Mouse (Mus musculus): ENCODE measurements around the gene Srp14.

GRCm38 (mm10) chr2:118431589-118431988 lies 47.9 kb downstream of the Srp14 start:
- TF ChIP-seq POLR2A (IDR thresholded peaks at IDR 0.05; ENCODE audit: borderline replicate concordance, extremely low read depth, insufficient read depth, insufficient read length, poor library complexity, severe bottlenecking): no peak
- TF ChIP-seq CTCF (IDR thresholded peaks at IDR 0.05; ENCODE audit: borderline replicate concordance, extremely low read depth, insufficient read depth, insufficient read length): peak; percentile 59; the same call in 1 of the 2 replicates
